Mouse (Mus musculus): ENCODE measurements at regions not wholly inside any gene's neighbourhood (a gene's known extent, or its start where the extent isn't known, plus 50 kb on each side); places are given as distances from the start of the nearest gene placed in this dataset.

- DNase-seq (ENCODE audit: low read depth, low spot score): no peak
Observed at GRCm38 (mm10) chr15:86737945-86738344, 523.7 kb downstream of the Tbc1d22a start.

GRCm38 (mm10) chr15:86738356-86738755 is 524.1 kb downstream of the Tbc1d22a start:
- no peak for DNase-seq (ENCODE audit: low read depth, low spot score)

- DNase-seq (ENCODE audit: low read depth, low spot score): no peak
Observed at GRCm38 (mm10) chr15:86738776-86739175, 524.5 kb downstream of the Tbc1d22a start.

GRCm38 (mm10) chr15:86751436-86752136 is 537.3 kb downstream of the Tbc1d22a start:
- DNase-seq (ENCODE audit: low read depth, low spot score): no peak

GRCm38 (mm10) chr15:86763581-86764375 is 549.5 kb downstream of the Tbc1d22a start:
- no peak for DNase-seq (ENCODE audit: low read depth, low spot score)

- no peak for DNase-seq (ENCODE audit: low read depth, low spot score)
Observed at GRCm38 (mm10) chr15:86767623-86768022, 553.4 kb downstream of the Tbc1d22a start.

- DNase-seq (ENCODE audit: low read depth, low spot score): no peak
Observed at GRCm38 (mm10) chr15:86773041-86773440, 558.8 kb downstream of the Tbc1d22a start.

- no peak for DNase-seq (ENCODE audit: low read depth, low spot score)
Observed at GRCm38 (mm10) chr15:86777998-86778397, 563.7 kb downstream of the Tbc1d22a start.

- DNase-seq (ENCODE audit: low read depth, low spot score): no peak
Observed at GRCm38 (mm10) chr15:86781160-86781559, 566.9 kb downstream of the Tbc1d22a start.

- no peak for DNase-seq (ENCODE audit: low read depth, low spot score)
Observed at GRCm38 (mm10) chr15:86794716-86795115, 580.5 kb downstream of the Tbc1d22a start.

- DNase-seq (ENCODE audit: low read depth, low spot score): no peak
Observed at GRCm38 (mm10) chr15:86798474-86799178, 584.4 kb downstream of the Tbc1d22a start.

- no peak for DNase-seq (ENCODE audit: low read depth, low spot score)
Observed at GRCm38 (mm10) chr15:86807296-86808080, 593.2 kb downstream of the Tbc1d22a start.

- DNase-seq (ENCODE audit: low read depth, low spot score): no peak
Observed at GRCm38 (mm10) chr15:86811821-86812220, 597.6 kb downstream of the Tbc1d22a start.

GRCm38 (mm10) chr15:86814808-86815421 is 600.7 kb downstream of the Tbc1d22a start:
- DNase-seq (ENCODE audit: low read depth, low spot score): no peak

- no peak for DNase-seq (ENCODE audit: low read depth, low spot score)
Observed at GRCm38 (mm10) chr15:86835996-86836395, 621.7 kb downstream of the Tbc1d22a start.

GRCm38 (mm10) chr15:86852161-86852870 is 638.1 kb downstream of the Tbc1d22a start:
- DNase-seq (ENCODE audit: low read depth, low spot score): no peak

- no peak for DNase-seq (ENCODE audit: low read depth, low spot score)
Observed at GRCm38 (mm10) chr15:86858356-86858906, 644.2 kb downstream of the Tbc1d22a start.

- no peak for DNase-seq (ENCODE audit: low read depth, low spot score)
Observed at GRCm38 (mm10) chr15:86875721-86876309, 661.6 kb downstream of the Tbc1d22a start.

- DNase-seq (ENCODE audit: low read depth, low spot score): no peak
Observed at GRCm38 (mm10) chr15:86896974-86897373, 647.1 kb upstream of the Fam19a5 start.

GRCm38 (mm10) chr15:86899961-86900360 is 644.1 kb upstream of the Fam19a5 start:
- no peak for DNase-seq (ENCODE audit: low read depth, low spot score)
